Mouse (Mus musculus): Measurements from ENCODE around the gene Fbln2.

- TF ChIP-seq CTCF (IDR thresholded peaks at IDR 0.05; ENCODE audit: control insufficient read depth, insufficient read depth, insufficient replicate concordance, low read depth, low read length) (no peak), POLR2A (IDR thresholded peaks at IDR 0.05; ENCODE audit: control insufficient read depth, low read depth, low read length) (no peak)
Observed at GRCm38 (mm10) chr6:91279477-91279876, 67.2 kb downstream of the Fbln2 start.
